ENCODE assay signal across 1 mouse cellular context in genomic region chr19:53648802-53649236, GRCm38 (mm10).
TF ChIP-seq lines count a peak whose summit lies in the region.

No protein-coding gene starts in this region.

TF ChIP-seq in CH12.LX, 34 proteins besides CTCF, POLR2A, EP300 and RAD21 (continued from another document):
- TF ChIP-seq MXI1 (IDR thresholded peaks at IDR 0.05; ENCODE audit: low read depth, low read length) (no peak), MAZ (IDR thresholded peaks at IDR 0.05; ENCODE audit: low read depth, low read length) (no peak), ZNF384 (IDR thresholded peaks at IDR 0.05; ENCODE audit: low read depth, low read length) (no peak)
